Mouse (Mus musculus) ES-E14 (cell line): ENCODE measurements around the gene Ppp1r16b. TPM values are rescaled to one million over a fixed set of nuclear protein-coding genes. Genes with fewer than 3 reads are reported as not detected.

Experiments
- DNase-seq: peaks from one replicate; pipeline ENCODE4 v3.0.0-alpha.2; 2013; ENCODE audit warnings: low read depth, low spot score
- H3K27ac ChIP-seq: 2 replicates; pipeline ENCODE4 v1.5.1; 2012; ENCODE audit warnings: low read depth, mild to moderate bottlenecking, low read length, moderate library complexity, mixed read lengths; ENCODE audit not compliant: poor library complexity, insufficient read depth, severe bottlenecking
- H3K36me3 ChIP-seq: 2 replicates; pipeline ENCODE4 v1.6.1; 2012; ENCODE audit warnings: mild to moderate bottlenecking, low read length, moderate library complexity, mixed read lengths; ENCODE audit not compliant: control insufficient read depth, poor library complexity, insufficient read depth, severe bottlenecking
- H3K4me1 ChIP-seq, 2 experiments: fragments of 150-350 bp in 1 of 2; sonication (generic) in 1 of 2; 2 replicates each; pipeline ENCODE4 v1.6.1; 2012; ENCODE audit warnings: low read length in 2 of 2, mild to moderate bottlenecking in 1 of 2, mixed read lengths in 1 of 2; ENCODE audit not compliant: control insufficient read depth in 2 of 2, insufficient read depth in 2 of 2, poor library complexity in 1 of 2
- H3K4me3 ChIP-seq, 2 experiments: fragments of 150-350 bp in 1 of 2; sonication (generic) in 1 of 2; 2 replicates each; pipeline ENCODE4 v1.5.1; 2012; ENCODE audit warnings: low read length in 2 of 2, low read depth in 1 of 2, mild to moderate bottlenecking in 1 of 2, mixed read lengths in 1 of 2; ENCODE audit not compliant: insufficient read depth in 1 of 2, poor library complexity in 1 of 2, severe bottlenecking in 1 of 2
- H3K9ac ChIP-seq: 2 replicates; pipeline ENCODE4 v1.6.1; 2012; ENCODE audit warnings: low read depth, mild to moderate bottlenecking, low read length, mixed read lengths; ENCODE audit not compliant: poor library complexity, insufficient read depth, severe bottlenecking
- H3K9me3 ChIP-seq: fragments of 150-350 bp; sonication (generic); 2 replicates; pipeline ENCODE4 v1.6.1; 2012; ENCODE audit warnings: low read depth, mild to moderate bottlenecking, low read length; ENCODE audit not compliant: control insufficient read depth, insufficient read depth
- CHD2 ChIP-seq: IDR thresholded peaks from 2 replicates; pipeline ENCODE4 v1.6.1; 2014; ENCODE audit warnings: mild to moderate bottlenecking, low read depth, low read length, inconsistent platforms
- HCFC1 ChIP-seq: IDR thresholded peaks from 2 replicates; pipeline ENCODE4 v1.6.1; 2012; ENCODE audit warnings: low read length, inconsistent platforms, borderline replicate concordance; ENCODE audit not compliant: insufficient read depth
- MAFK ChIP-seq: IDR thresholded peaks from 2 replicates; pipeline ENCODE4 v1.6.1; 2014; ENCODE audit warnings: mild to moderate bottlenecking, low read depth, low read length, inconsistent platforms; ENCODE audit not compliant: insufficient read depth
- ZC3H11A ChIP-seq: IDR thresholded peaks from 2 replicates; pipeline ENCODE4 v1.6.1; 2012; ENCODE audit warnings: low read depth, mild to moderate bottlenecking, inconsistent platforms, low read length, borderline replicate concordance
- ZNF384 ChIP-seq: IDR thresholded peaks from 2 replicates; pipeline ENCODE4 v1.6.1; 2012; ENCODE audit warnings: low read depth, low read length, inconsistent platforms
- in situ Hi-C, 2 experiments: fragments of 600-800 bp; cut with MboI; formaldehyde crosslinking; loops; one replicate each; pipeline ENCODE4 v1.15.1; 2025; ENCODE audit warnings: low sequenced_read_pairs in 2 of 2, inconsistent platforms in 1 of 2; ENCODE audit not compliant: unreplicated experiment in 2 of 2
- total RNA-seq: library from RNA; depleted of rRNA; stranded (reverse); fragments of 300-350 nt; gene quantifications from 2 replicates; pipeline ENCODE4 v1.2.3, GENCODE M21; 2012

The Ppp1r16b gene
- total RNA-seq, 1 experiment, result 1.2 TPM

- no peak overlapping the region for H3K4me3 ChIP-seq
- TF ChIP-seq ZNF384 (no peak), HCFC1 (no peak), CHD2 (no peak), ZC3H11A (no peak), MAFK (no peak)
- no peaks in the 10 kb centered on the region for H3K4me1 ChIP-seq
- in situ Hi-C loops, result no loop called here
- no peak overlapping the region for H3K27ac ChIP-seq
- no peaks in the 10 kb centered on the region for H3K36me3 ChIP-seq
- no peak overlapping the region for H3K9ac ChIP-seq
- no peak for DNase-seq
- no peaks in the 10 kb centered on the region for H3K9me3 ChIP-seq
Observed at GRCm38 (mm10) chr2:158706704-158707408, 41.7 kb downstream of the Ppp1r16b start.

- no peak for TF ChIP-seq ZC3H11A
- no peak for TF ChIP-seq CHD2
- no peak overlapping the region for H3K9ac ChIP-seq
- no peaks in the 10 kb centered on the region for H3K9me3 ChIP-seq
- no peak overlapping the region for H3K27ac ChIP-seq
- in situ Hi-C loops, result no loop called here
- DNase-seq, result no peak
- H3K36me3 ChIP-seq, result no peaks in the 10 kb centered on the region
- H3K4me3 ChIP-seq, result no peak overlapping the region
- H3K4me1 ChIP-seq, result no peaks in the 10 kb centered on the region
Observed at GRCm38 (mm10) chr2:158708121-158708520, 42.9 kb downstream of the Ppp1r16b start.

GRCm38 (mm10) chr2:158711929-158712751 is 46.9 kb downstream of the Ppp1r16b start:
- H3K4me1 ChIP-seq, result no peaks in the 10 kb centered on the region
- TF ChIP-seq ZC3H11A (no peak), ZNF384 (no peak), HCFC1 (no peak), MAFK (no peak), CHD2 (no peak)
- in situ Hi-C loops, result no loop called here
- no peak overlapping the region for H3K4me3 ChIP-seq
- no peak overlapping the region for H3K9ac ChIP-seq
- H3K27ac ChIP-seq, result no peak overlapping the region
- H3K9me3 ChIP-seq, result no peaks in the 10 kb centered on the region
- H3K36me3 ChIP-seq, result no peaks in the 10 kb centered on the region
- no peak for DNase-seq

GRCm38 (mm10) chr2:158714826-158715225 is 49.6 kb downstream of the Ppp1r16b start:
- H3K27ac ChIP-seq, result no peak overlapping the region
- H3K9ac ChIP-seq, result no peak overlapping the region
- no peaks in the 10 kb centered on the region for H3K4me1 ChIP-seq
- in situ Hi-C loops, result no loop called here
- DNase-seq, result no peak
- no peak for TF ChIP-seq ZNF384
- no peak overlapping the region for H3K4me3 ChIP-seq
- no peaks in the 10 kb centered on the region for H3K9me3 ChIP-seq
- H3K36me3 ChIP-seq, result no peaks in the 10 kb centered on the region
